Mouse (Mus musculus) kidney, adult 2 months (tissue): ENCODE data around the gene Slc28a1.

Experiments
- CTCF ChIP-seq: fragments of 200-500 bp; conservative IDR thresholded peaks from 2 replicates; pipeline ENCODE4 v1.5.1; 2011; ENCODE audit warnings: low read depth, mild to moderate bottlenecking, control low read depth, low read length, moderate library complexity, mixed read lengths; ENCODE audit not compliant: insufficient read depth, insufficient read length
- POLR2A ChIP-seq: fragments of 200-500 bp; IDR thresholded peaks from one replicate; pipeline ENCODE4 v1.6.1; 2011; ENCODE audit warnings: low read depth, low read length, control low read depth

DNA sequence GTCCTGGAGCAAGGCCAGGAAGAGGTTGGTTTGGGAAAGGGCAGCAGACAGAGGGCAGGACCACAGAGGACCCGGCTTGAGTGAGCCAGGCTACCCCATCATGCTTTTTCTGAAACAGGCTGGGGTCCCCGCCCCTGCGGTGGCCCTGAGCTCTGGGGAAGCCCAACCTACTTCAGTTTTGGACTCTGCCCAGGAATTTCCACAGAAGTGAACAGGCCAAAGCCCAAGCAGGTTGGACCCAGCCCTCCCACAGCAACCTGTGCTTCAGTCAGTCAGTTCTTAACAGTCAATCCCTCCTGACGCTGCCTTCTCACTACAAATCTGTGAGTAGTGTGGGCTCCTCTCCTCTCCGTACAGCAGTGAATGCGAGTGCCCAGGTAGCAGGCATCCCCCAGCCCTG is at the start of gene Slc28a1:
- TF ChIP-seq CTCF: no peak
- no peak for TF ChIP-seq POLR2A
